Mouse (Mus musculus) mesoderm, embryonic 11.5 days (tissue): ENCODE results near the gene Hnrnpm.
A peak's percentile ranks its signal among the peaks of the same experiment; 100 is the strongest.
"Not testable (repeated sequence)": the region's sequence is repeated elsewhere in the genome, so short reads cannot be mapped to it uniquely, and the experiment has no call there.

Source experiments
- DNase-seq: peaks from one replicate; pipeline ENCODE4 v3.0.0-alpha.2; 2012; ENCODE audit warnings: low read depth, low spot score

Hnrnpm gene

DNA sequence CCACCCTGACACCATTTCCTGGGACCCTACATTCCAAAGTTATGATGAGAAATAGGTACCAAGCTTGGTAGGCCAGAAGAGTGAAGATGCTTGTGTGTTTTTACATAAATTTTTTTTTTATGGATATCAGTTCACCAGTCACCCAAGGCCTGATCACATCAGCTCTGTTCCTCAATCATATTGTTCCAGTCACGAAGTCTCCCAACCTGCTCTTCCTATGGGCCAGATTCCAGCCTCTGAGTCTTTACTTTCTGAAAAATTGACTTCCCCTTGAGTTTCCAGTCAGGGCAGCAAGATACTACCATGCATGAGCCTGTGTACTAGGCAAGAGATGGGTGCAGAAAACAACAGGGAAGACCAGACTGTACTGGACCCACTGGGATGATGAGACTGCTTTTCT is at the start of gene Hnrnpm:
Gene Hnrnpm, minus strand, starts transcription at position 101 of the 400 bp plus-strand sequence.
- no peak for DNase-seq

DNA sequence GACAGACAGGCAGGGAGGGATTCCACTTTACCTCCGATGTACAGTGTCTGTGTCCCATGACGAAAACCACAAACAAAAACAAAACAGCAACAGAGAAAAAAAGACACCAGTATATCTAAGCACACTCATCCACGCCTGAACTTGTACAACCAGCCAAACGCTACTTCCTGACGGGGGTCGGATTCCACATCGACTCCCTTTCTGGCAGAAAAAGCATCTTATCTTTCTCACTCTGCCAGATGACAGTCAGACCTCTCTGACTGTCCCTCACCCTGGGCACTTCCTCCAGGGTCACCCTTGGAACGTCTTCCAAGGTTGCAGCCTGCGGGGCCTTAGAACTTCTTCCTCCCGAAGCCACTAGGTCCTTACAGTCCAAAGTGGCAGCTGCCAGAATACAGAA is 46.9 kb upstream of the Hnrnpm start:
- DNase-seq: not testable (repeated sequence)

DNA sequence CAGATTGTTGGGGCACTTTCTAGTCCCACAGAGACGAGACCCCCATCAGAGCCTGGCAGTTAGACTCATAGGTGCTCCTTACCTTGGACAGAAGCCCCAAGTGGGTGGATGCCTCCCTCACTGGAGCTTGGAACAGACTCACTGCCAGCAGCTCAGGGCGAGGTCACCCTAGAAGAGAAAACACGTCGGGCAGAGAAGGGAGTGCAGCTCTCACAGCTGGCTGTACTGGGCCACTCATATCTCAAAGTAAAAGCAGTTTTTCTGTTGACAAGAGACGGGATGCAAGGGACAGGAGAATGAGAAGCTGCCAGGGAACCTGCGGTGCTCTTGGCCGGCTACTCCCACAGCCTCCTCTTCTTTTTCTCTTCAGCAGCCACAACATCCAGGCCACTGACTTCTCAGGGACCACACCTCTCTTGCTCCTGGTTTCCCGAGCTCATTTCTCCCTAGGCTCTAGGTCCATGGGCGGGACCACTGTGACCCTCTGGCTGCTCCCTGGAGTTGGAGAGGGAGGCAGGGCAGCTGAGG is 46.0 kb upstream of the Hnrnpm start:
- DNase-seq: not testable (repeated sequence)

DNA sequence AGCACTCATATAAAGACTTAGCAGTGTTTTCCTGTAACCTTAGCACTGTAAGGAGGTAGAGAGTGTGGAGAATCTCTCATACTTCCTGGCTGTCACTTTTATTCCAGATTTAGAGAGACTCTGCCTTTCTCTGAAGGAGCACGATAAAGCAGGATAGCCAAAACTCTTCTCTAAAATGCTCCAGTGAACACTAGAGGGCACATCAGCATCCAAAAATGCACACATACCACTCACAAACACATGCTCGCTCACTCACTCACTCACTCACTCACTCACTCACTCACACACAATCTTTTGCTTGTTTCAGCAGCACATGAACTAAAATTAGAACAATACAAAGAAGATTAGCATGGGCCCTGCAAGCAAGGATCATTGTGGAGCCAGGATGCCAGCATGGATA is 42.6 kb upstream of the Hnrnpm start:
- DNase-seq: no peak

DNA sequence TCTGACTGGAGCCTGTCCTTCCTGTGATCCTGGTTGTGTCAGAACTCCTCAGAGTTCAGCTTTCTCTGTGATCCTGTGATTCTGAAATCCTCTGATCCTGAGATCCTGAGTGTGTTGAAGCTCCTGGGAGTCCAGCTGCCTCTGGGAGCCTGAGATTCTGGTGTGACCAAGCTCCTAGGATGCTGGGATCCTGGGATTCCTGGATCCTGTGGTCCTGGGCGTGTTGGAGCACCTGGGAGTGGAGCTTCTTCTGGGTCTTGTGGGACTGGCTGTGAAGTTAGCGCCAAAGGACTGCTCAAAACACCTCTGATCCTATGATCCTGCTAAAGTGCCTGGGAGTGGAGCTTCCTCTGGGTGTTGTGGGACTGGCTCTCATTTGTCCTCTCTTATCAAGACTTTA is 41.7 kb upstream of the Hnrnpm start:
- DNase-seq: no peak

DNA sequence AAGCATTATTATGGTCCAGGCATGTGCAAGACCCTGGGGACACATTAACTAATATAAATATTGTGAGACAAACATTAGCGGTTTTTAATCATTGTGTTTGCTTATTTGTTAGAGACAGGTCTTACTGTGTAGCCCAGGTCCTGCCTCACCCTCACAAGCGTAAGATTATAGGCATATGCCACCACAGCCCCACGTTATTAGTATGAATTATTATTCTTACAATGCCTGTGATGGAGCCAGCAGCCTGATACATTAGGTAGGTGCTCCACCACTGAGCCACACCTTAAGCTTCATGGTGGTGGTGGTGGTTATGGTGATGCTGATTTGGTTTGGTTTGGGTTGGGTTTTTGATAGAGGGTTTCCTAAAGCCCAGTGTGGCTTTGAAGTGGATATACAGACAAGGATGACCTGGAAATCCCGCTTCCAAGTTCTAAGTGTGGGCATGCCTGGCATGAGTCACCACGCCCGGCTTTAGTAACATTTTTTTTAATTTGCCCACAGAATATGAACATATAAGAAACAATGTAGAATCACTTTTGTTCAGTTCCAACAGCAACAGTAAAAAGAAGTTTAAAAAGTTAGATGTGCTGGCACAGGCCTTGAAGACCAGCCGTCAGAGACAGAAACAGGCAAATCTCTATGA is 33.2 kb upstream of the Hnrnpm start:
- DNase-seq: no peak

DNA sequence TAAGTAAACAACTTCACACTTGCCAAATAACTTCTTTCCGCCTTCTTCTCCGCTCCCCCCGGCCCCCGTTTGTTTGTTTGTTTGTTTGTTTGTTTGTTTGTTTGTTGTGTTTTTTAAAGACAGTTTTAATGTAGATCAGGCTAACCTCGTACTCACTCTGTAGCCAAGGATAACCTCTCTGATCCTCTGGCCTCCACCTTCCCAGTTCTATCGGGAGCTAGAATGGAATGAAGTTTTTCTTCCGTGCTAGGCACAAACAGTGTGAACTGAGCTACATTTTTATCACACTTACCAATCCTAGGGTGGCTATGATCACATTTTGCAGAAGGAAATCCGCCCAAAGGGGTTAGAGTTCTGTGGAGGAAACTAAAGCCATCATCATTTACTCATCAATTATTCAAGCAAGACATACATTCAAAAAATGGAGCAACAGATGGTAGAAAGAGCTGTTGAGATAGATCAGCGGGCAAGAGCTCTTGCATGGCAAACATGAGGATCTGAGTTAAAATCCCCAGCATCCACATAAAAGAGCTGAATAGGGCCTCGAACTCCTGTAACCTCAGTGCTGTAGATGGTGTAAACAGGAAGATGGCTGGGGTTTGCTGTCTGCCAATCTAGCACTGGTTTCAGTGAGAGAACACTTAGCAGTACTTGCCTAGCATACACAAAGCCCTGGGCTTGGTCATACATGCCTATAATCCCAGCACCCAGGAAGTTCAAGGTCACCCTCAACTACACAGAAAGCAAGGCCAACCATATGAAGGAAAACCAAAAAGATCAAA is 32.5 kb upstream of the Hnrnpm start:
- no peak for DNase-seq

DNA sequence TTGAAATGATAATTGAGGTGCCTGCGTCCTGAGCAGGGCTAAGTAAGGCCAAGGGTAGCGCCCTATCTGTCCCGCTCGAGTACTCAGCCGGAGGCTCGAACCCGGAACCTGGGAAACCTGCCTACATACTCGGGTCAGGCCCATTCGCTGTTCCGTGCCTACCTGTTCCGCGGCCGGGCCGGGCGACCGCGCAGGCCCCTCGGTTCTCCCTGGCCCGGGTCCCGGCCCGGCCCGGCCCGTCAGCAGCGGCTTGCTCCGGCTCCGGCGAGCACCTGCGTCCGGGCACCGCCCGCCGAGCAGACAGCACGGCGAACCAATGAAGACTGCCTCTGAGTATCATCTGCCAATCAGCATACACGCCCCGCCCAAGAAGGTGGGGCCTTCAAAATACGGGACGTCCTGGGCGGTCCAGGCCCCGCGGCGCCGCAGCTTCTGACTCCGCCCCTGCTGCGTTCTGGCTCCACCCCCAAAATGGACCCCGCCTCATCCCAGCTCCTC is 31.8 kb upstream of the Hnrnpm start, which contains the start of gene March2:
Gene March2, minus strand, starts transcription at position 287 of the 498 bp plus-strand sequence.
- DNase-seq: peak; percentile 96

DNA sequence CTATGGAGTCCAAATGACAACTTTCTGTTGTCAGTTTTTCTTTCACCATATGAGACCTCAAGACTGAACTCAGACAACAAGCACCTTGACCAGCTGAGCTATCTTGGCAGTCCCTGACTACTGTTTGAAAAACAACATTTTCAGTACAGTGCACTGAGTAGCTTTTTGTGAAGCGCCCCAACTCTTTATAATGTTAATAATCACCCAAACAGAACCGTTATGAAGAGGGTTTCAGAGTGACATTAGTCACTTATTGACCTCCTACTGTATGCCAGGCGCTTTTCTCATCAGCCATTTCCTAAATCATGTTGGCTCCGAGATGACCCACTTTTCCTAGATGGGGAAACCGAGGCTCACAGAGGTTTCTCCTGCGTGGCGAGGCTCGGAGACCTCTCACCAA is 31.3 kb upstream of the Hnrnpm start:
- no peak for DNase-seq

DNA sequence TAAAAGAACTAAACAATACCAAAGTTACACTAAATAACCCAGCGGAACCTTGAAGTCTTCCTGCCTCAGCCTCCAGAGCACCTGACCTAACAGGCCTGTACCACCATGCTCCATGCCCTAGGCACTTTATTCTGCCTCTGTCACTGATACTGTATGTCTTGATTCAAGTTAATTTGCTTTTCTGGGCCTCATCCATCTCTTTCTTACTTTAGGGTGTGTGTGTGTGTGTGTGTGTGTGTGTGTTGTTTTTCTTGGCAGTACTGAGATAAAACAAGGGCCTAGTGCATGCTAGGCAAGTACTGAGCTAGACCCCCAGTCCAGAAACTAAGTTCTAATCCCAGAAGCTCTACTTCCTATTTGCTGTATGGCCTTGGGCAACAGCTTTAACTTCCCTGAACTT is 30.6 kb upstream of the Hnrnpm start:
- DNase-seq: no peak

DNA sequence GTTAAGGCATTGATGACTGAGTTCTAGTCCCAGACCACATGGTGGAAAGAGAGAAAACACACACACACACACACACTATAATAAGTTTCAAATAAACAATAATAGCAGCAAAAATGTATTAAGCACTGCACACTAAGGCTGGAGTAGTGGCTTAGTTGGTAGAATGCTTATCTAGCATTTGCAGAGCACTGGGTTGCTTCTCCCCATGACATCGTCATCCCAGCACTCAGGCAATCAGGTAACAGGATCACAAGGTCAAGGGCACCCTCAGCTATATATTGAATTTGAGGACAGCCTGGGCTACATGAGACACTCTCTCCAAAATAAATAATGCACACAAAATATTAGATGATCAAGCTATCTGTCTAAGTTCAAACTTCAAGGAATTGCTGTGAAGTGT is 28.1 kb upstream of the Hnrnpm start:
- DNase-seq: no peak

DNA sequence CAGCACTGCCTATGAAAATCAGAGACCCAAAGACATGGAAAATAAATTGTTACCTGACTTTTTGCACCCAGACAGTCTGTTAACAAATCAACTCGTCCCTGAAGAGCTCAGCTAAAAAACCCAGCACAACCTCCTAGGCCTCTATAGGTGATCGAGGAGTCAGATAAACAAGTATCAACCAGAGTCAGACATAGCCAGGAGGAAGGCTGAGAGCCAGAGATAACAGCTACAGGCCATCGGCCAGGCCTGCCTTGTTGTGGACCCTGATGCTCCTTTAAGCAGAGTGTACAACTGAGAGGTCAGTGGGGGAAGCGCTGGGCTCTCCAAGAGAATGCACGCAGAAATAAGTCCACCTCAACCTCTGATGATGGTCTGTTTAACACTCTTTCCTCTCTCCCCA is 26.6 kb upstream of the Hnrnpm start:
- no peak for DNase-seq

DNA sequence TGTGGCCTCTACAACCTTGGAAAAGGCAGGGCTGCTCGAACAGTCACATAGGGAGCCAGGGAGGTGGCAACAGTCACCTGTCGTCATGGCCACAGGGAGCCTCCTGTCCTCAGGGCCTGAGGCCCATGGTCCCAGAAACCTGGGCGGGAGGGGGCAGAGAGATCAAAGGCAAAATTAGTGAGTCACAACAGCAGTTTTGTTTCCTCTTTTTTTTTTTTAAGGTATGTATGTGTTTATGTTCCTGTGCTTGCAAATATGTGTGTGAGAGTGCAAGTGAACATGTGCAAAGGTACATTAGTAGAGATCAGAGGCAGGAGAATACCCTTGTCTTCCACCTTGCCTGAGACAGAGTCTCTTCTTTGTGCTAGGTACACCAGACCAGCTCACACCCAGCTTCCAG is 23.2 kb upstream of the Hnrnpm start:
- no peak for DNase-seq

DNA sequence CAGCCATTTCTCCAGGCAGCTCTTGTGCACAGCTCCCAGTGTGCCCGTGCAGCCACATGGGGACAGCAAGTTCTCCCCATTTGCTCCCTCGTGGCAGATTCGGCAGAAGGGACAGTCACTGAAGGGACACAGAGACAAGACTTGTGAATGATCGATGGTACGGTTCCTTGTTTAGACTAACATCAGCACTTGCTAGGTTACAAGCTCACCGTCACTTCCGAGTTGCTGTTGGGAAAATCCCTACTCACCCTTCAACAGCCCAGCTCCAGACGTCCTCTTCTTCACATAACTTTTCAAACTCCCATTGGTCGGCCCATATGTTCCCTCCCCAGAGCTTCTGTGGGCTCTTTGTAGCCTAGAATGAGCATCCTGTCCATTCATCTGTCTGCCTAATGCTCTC is 16.4 kb upstream of the Hnrnpm start:
- DNase-seq: no peak

DNA sequence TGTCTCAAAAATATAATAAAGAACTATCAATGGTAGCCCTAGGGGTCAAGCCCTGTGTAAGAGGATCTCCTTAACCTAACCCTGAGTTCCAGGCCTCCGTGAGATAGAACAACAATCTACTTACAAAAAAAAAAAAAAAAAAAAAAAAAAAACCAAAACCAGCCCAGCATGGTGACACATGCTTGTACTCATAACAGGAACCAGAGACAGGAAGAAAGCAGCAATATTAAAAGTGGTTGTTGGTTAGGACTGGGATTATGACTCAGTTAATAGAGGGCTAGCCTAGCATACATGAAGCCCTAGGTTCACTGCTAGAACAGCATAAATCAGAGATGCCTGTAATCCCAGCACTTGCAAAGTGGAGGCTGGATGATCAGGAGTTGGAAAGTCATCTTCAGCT is 15.5 kb upstream of the Hnrnpm start:
- DNase-seq: no peak

DNA sequence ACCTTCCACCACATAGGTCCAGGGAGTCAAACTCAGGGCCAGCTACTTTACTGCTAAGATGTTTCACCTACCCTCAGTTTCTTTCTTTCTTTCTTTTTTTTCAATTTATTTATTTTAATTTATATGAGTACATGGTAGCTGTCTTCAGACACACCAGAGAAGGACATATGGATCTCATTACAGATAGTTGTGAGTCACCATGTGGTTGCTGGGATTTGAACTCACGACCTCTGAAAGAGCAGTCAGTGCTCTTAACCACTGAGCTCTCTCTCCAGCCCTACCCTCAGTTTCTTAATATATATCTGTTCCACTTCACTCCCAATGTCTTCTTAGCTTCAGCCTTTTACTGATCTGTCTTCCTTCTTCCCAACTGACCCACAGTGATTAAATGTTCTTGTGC is 8.8 kb upstream of the Hnrnpm start:
- no peak for DNase-seq

DNA sequence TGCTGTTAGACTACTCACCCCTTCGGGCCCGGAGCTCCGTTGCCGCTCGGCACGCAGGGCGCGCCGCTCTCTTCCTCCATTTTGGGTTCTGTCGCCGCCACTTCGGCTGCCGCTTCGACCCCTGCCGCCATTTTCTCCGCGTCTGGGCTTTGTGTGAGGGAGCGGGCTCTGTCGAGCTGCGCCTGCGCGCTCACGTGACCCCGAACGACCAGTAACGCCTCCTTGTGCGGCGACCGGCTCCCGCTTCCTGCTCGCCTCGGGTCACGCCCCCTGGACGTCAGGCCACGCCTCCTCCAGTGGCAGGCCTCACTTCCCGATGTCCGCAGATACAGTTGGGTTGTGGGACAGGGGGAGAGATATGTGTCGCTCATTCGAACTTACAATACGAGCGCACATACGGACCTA is 1.4 kb downstream of the Hnrnpm start:
- DNase-seq: peak; percentile 98

DNA sequence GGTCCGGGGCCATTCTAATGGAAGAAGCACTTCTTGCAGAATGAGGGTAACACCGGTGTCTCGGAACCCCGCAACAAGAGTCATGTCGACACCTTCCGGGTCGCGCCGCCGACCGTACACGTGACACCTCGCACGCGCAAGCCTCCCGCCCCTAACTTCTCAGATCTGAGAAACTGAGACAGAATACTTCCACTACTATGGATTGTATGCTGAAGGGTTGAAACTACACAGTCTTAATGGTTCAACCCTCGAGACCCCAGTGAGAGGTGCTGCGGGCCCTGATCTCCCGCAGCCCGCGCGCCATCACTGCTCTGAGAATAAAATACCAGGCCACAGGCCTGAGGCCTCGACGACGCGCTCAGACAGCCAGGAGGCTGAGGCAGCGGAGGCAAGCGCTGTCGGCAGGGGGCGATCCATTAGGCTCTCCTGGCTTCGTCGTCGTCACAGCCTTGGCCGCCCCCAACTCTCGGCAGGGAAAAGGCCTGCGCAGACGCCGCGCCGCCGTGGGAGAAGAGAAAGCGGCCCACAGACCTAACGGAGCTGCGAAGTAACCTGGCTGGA is 1.9 kb downstream of the Hnrnpm start:
- peak; percentile 68 for DNase-seq

DNA sequence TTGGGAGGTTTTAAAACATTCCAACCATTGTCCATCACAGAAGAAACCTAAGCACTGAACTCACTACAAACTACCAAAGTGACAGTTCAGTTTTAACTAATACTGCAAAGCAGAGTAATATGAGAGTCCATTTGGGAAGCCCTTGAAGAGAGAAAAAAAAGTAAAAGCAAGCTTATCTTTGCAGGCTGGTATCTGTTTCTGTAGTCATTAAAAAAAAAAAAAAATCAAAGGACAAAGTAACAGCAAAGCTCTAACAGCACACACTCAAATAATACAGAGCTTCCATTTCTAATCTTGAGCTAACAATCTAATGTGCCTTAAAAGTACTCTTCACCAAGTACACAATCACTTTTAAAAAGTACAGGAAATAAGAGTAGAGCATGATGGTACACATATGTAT is 4.9 kb downstream of the Hnrnpm start:
- DNase-seq: no peak

DNA sequence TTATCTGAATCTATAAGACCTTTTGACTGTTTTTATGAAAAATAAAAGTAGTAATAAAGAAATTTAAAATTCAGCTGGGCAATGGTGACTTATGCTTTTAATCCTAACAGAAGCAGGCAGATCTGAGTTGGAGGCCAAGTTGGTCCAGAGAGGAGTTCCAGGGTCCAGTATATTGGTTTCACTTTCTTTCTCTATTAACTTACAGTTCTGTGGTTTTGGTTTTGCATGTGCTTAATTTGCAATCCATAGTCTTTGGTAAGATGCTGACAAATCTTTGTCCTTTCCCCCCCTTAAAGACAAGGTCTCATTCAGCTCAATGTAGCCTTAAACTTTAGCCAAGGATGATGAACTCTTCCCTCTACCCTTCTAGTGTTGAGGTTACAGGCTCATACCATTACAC is 7.9 kb downstream of the Hnrnpm start:
- DNase-seq: no peak

DNA sequence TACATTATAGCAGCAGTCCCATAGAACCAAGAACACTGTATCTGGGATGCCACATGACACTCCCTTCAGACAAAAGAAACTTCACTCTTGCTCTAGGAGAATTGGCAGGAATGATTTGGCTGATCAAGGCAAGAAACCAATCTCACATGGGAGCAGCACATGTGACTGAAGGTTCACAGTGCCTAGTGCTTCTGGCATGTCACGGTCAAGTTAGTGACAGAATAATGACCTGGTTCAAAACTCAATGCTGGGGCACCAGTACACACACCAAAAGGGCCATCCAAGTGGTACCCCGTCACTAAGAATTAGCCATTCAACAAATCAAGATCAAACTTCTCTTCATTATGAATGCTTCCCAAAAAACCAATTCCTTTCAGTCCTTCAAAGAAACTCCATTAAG is 10.6 kb downstream of the Hnrnpm start:
- DNase-seq: no peak

DNA sequence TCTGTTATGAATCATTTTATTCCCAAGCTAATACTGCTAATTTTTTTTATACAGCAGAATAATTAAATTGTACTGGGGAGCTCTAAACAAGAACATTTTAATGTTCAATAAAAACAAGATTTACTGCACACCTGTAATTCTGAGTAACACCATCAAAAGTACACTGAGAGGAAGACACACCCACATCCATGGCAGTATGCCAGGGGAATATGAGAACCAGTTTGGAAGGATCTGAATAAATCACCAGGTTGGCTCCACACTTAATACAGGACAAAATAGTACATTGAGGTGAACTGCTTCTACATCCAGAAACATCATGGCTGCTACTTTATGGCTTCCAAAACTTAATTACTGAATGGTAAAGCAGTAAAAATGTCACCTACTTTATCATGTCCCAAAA is 11.2 kb downstream of the Hnrnpm start:
- no peak for DNase-seq

DNA sequence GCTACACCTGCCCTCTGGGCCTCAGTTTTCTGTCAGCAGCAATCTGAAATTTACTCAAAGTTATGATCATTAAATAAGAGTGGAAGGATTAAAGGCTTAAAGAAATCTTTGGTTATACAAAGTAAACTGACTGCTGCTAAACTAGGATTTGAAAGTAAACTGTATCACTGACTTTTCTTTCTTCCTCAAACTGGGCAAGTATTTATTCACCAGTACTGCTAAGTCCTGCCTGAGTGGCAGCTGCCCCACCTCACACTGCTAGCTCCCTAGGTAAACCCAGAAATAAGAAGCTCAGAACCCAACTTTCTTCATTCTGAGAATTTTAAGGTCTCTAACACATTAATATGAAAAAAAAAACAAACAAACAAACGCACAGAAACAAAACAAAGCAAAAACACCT is 12.8 kb downstream of the Hnrnpm start:
- DNase-seq: no peak
